Mouse (Mus musculus) left cerebral cortex, adult 18-20 months (tissue): Measurements from ENCODE around the gene Rnf123. TPM values are rescaled to one million over a fixed set of nuclear protein-coding genes. Genes with fewer than 3 reads are reported as not detected.

ENCODE experiments used
- DNase-seq, 2 experiments: peaks; one replicate each; pipeline ENCODE4 v3.0.0; 2021 to 2022; ENCODE audit warnings: low spot score in 2 of 2, mixed read lengths in 1 of 2
- total RNA-seq, 2 experiments: library from RNA; stranded (reverse); gene quantifications; 2 replicates each; pipeline ENCODE4 v1.2.3; 2021

The Rnf123 gene
- total RNA-seq, 2 experiments from 2014 or later = 83.8 to 86.7 TPM

GRCm38 (mm10) chr9:108105549-108105863, 22.4 kb upstream of the Rnf123 start:
- no peak for DNase-seq

GRCm38 (mm10) chr9:108104766-108105548, 21.8 kb upstream of the Rnf123 start:
- DNase-seq = no peak

GRCm38 (mm10) chr9:108099619-108100018, 16.5 kb upstream of the Rnf123 start:
- DNase-seq = no peak

- DNase-seq = no peak
Observed at GRCm38 (mm10) chr9:108095949-108096712, 13.0 kb upstream of the Rnf123 start.

GRCm38 (mm10) chr9:108095518-108095917, 12.4 kb upstream of the Rnf123 start:
- peak in 1 of 2 experiments; percentile 63 for DNase-seq

- DNase-seq = no peak
Observed at GRCm38 (mm10) chr9:108094998-108095411, 11.9 kb upstream of the Rnf123 start.

- DNase-seq = peak; percentile 81 to 82
Observed at GRCm38 (mm10) chr9:108094184-108094941, 11.2 kb upstream of the Rnf123 start, which contains the start of gene Apeh. Apeh (minus strand) TSS chr9:108094606.

- no peak for DNase-seq
Observed at GRCm38 (mm10) chr9:108093586-108093985, 10.4 kb upstream of the Rnf123 start.

- DNase-seq = no peak
Observed at GRCm38 (mm10) chr9:108090611-108091120, 7.5 kb upstream of the Rnf123 start.

- DNase-seq = no peak
Observed at GRCm38 (mm10) chr9:108085261-108085660, 2.1 kb upstream of the Rnf123 start.

GRCm38 (mm10) chr9:108083561-108083960, 415 bp upstream of the Rnf123 start:
- DNase-seq = no peak

GRCm38 (mm10) chr9:108082549-108082948, 597 bp downstream of the Rnf123 start:
- DNase-seq = no peak

- DNase-seq = no peak
Observed at GRCm38 (mm10) chr9:108080168-108080567, 3.0 kb downstream of the Rnf123 start, which contains the start of gene Mst1. Mst1 (plus strand) TSS chr9:108080436.

- DNase-seq = no peak
Observed at GRCm38 (mm10) chr9:108073141-108073930, 9.8 kb downstream of the Rnf123 start.

GRCm38 (mm10) chr9:108072481-108072924, 10.6 kb downstream of the Rnf123 start:
- no peak for DNase-seq

GRCm38 (mm10) chr9:108071801-108072200, 11.3 kb downstream of the Rnf123 start:
- no peak for DNase-seq

- DNase-seq = no peak
Observed at GRCm38 (mm10) chr9:108069529-108069928, 13.6 kb downstream of the Rnf123 start.

GRCm38 (mm10) chr9:108069007-108069406, 14.1 kb downstream of the Rnf123 start:
- no peak for DNase-seq

GRCm38 (mm10) chr9:108067900-108068299, 15.2 kb downstream of the Rnf123 start:
- peak; percentile 81 to 88 for DNase-seq

- no peak for DNase-seq
Observed at GRCm38 (mm10) chr9:108067199-108067598, 15.9 kb downstream of the Rnf123 start.
